Mouse (Mus musculus) ZHBTc4 (cell line): ENCODE results near the gene Igfbp2.

Experiments used
- DNase-seq: peaks from one replicate; pipeline ENCODE4 v3.0.0-alpha.2; 2011; ENCODE audit warnings: low read depth, low spot score

Igfbp2 gene

DNA sequence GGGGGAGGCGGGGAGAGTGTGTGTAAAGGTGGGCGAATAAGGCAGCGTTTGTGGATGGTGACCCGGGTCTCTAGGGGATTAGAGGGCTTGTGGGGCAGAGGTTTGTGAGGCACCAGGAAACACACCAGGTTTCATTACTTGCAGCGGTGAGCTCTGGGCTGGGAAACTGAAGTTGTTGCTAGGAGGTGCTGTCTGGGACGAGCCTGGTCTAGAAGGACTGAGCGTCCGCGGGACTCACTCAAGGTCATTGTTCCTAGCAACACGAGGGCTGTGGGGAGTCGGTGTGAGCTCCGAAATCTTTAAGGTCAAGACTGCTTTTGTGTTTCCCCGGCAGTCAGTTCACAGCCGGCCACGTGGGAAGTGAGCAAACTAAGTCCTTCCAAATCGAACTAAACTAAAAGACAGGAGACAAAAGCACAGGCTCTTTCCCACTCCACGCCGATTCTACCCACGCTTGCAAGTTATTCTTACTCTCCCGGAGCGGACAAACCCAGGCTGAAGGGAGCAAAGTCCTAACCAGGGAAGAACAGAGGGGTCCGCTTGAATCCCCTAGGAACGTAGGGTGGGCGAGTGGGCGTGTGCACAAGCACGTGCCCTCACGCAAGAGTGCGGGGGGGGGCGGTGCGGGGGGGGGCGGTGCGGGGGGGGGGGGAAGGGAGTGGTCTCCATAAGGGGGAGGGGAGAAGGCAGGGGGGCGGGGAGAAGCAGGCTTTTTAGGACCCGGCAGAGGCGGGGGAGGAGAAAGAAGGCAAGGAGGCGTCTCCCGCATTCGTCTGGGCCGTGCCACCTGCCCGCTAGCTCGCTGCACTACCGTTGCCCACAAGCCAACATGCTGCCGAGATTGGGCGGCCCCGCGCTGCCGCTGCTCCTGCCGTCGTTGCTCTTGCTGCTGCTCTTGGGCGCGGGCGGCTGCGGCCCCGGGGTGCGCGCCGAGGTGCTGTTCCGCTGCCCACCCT is at the start of gene Igfbp2:
Gene Igfbp2 (plus strand): TSS at position 753 of the 956 bp plus-strand sequence.
- peak; percentile 95 for DNase-seq

DNA sequence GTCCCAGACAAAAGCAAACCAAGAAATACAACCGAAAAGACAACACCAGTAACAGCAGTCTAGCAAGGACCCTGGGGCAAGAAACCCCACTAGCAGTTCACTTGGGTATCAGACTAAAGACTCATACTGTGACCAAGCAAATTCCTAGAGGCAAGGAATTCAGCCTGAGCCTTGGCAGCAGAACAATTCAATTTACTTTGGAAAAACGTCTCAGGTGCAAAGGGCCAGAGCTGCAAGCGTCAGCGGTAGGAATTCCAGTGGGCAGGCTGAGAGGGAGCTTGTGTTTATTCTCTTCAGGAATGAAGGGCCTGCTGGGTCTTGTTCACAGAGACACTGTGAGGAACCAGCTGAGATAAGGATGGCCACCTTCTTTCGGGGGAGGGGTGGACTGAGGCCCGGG is 45.5 kb upstream of the Igfbp2 start:
- peak; percentile 80 for DNase-seq

DNA sequence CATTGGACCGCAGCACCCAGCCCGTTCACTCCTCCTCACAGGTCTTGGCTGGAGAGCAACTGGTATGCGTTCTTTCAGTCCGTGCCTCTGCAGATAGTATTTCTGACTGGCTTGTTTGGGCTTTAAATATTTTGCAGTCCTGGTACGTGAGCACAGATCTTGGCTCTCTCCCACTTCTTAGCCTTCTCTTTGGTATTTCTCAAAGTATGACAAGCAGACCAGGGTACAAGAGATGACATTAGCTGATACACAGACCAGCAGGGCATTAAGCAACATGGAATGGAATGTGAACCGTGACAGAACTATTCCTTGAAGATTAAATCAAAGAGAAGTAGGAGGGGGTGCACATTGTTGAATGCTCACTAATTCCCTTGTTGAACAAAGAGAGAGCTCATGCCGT is 43.6 kb upstream of the Igfbp2 start:
- DNase-seq: no peak

DNA sequence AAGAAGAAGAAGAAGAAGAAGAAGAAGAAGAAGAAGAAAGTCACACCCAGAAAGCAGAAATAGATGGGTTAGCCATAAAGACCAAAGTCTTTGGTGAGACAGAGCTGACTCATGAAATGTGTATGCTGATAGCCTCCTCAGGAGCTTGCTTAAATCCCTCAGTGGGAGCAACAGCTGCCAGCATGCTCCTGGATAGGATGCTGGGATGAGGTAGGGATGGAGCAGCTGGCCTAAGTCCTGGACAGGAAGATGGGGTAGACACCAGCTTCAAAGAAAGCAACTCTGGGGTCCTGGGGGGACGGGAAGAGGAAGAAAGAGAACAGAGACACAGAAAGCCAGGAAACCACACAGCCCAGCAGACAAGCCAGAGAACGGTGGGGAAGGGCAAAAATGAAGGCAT is 41.0 kb upstream of the Igfbp2 start:
- no peak for DNase-seq

DNA sequence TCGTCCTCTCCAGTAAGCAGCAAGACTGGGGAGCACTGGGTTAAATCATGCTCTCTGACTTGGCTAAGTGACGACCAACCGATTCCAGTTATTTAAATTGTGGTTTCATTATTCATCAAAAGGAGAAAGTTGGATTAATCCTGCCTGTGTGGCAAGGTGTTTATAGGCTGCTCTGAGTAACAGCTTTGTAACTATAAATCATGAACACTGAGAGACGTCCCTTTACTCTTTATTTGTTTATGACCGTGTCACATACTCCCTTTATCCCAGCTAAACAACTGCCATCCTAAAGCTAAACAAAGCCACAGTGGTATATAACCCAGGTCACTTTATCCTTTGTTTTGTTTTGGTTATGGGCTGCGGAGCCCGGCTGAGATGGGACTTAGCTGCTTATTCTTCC is 40.3 kb upstream of the Igfbp2 start:
- DNase-seq: no peak

DNA sequence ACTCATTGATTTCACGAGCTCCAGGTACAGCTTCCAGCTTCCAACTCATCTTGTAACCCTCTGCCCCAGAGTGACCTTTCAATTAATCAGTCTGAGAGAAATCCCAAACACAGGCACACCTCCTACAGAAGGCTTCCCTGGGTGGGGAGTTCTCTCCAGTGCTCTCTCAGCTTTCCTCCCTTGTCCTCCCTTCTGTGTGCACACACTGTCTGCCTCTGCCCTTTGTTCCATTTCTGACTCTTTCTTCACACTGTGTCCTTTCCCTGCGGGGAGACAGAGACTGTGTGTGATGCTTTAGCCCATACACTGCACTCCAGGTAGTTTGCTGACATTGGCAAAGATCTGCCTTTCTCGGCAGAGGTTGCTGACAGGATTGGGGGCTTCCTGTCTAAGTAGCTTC is 33.6 kb upstream of the Igfbp2 start:
- DNase-seq: peak; percentile 23

DNA sequence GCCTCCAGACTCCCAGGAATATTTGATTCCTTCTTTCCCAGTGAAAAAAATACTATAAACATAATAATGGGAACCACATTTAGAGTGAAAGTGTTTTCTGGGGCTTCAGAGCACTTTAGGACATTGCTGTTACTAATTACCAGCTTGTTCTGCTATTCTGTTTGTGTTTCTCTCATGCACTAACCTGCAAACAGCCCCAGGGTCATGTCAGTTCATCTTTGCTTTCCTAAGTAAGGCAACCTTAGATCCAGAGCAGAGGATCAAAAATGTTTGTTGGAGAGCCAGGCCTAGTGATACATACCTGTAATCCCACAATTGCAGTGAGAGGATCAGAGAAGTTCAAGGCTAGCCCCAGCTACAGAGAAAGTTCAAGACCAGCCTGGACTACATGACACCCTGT is 32.6 kb upstream of the Igfbp2 start:
- no peak for DNase-seq

DNA sequence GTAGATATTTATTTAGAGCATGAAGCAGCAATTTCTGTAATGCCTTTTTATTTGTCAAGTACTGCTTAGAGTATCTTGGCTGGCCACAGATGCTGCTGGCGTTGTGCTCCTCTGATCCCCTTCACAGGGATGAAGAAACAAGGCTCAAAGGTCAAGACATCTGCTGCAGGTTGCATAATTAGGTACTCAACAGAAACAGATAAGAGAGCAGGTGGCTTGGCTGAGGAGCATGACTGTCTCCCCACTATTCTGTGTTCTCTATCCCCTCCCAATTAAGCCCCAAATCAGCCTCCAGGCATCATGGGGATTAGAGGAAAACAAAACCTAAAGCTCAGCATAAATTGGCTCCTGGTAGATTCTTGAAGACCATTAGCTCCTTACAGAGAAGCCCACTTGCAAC is 32.0 kb upstream of the Igfbp2 start:
- no peak for DNase-seq

DNA sequence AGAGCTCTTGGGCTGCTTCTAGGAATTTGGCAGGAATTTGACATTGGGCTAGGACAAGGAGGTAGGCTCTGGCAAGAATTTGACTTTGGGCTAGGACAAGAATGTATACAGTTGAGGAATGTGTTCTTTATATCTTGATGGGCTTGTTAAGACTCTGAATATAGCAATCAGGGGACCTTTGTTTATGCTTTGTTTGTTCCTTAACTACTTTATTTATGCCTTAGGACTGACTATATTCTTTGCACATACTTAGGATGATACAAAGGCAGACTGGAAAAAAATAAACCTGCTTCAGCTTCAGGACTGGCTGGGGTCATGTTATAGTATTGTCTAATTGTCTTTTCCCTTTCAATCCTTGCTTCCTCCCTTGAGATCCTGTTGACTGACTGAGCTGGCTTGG is 31.1 kb upstream of the Igfbp2 start:
- peak; percentile 96 for DNase-seq

DNA sequence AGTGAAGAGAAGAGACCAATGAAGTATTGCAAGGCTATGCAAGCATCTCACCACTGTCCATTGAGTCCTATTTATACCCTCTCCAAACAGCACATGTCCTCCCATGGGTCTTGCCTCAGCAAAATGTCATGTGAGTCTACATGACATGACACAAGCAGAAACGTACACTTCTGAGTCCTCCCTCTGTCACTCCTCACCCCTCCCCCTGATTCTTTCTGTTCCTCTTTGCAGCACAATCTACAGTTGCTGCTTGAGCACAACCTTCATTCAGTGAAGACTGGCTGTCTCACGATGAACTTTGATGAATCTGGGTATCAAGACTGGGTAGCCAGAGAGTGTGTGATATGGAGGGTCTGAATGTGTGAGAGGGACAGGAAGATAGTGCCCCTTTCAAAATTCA is 28.2 kb upstream of the Igfbp2 start:
- no peak for DNase-seq

DNA sequence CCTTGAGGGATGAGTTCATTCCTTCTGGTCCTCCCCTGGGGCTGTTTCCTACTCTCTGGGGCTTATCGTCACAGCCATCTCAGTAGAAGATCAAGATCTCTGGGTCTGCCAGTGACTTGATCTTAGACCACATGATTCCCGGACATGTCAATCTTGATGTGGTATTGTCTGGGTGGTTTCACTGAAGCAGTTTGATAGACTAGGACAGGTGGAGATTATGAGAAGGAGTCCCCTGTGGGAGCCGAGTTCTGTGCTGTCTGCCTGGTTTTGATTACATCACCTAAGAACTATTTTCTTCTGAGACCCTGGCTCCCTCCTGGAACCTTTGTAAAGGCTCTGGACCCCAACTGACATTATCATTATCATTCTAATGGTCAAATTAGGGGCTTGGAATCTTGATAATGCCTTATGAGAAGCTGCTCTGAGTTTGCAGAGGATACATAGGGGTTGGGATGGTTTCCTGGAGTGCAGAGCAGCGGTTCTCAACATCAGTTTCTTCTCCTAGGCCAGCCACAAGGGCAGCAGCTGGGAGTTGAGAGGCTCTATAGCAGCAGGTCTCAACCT is 27.1 kb upstream of the Igfbp2 start:
- peak; percentile 59 for DNase-seq

DNA sequence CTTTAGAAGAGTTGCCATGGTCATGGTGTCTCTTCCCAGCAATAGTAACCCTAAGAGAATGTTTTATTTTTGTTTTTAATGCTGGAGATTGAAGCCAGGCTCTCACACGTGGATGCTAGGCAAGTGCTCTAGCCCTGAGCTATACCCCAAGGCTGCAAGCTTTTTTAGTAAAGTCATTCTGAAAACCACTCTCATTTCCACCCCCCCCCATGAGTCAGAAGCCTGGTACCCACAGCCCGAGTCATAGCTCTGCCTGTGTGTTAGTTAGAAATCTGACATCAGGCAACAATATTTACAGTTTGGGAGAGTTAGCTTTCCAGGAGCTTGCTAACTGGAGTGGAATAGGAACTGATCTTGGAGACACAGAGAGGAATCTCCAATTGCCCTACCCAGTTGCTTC is 25.9 kb upstream of the Igfbp2 start:
- DNase-seq: no peak

DNA sequence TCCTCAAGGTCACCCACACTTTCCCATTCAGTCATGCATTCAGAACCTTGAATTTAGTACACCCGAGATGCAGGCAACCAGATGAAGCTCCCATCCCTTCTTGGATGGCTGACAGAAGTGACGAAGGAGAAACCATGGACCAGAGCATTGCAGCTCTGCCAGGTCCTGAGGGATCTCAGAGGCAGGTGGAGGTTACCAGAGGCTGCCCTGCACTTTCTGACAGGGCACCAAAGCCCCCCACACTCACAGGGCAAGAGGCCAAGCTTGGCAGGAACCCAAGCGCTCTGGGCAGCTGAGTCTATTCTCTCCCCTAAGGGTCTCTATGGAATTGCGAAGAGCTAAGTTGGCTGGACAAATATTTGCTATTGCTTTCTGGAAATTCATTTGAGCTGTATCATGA is 20.3 kb upstream of the Igfbp2 start:
- no peak for DNase-seq

DNA sequence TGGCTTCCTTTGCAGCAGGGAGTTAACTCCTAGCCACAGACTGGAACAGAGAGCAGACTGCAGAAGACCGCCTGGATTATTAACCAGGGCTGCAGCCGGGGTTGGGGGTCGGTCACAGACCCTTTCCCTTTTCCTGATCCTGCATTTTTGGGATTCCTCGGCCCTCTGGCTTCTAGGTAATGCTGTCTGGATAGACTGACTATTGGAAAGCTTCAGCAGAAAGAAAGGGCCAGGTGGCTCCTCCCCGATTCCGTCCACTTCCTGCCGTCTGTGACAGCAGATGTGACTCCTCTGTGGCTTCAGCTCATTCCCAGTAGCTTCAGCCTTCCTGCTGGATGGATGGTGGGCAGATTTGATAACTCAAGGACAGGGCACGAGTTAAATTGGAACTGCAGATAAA is 19.3 kb upstream of the Igfbp2 start:
- DNase-seq: peak; percentile 71

DNA sequence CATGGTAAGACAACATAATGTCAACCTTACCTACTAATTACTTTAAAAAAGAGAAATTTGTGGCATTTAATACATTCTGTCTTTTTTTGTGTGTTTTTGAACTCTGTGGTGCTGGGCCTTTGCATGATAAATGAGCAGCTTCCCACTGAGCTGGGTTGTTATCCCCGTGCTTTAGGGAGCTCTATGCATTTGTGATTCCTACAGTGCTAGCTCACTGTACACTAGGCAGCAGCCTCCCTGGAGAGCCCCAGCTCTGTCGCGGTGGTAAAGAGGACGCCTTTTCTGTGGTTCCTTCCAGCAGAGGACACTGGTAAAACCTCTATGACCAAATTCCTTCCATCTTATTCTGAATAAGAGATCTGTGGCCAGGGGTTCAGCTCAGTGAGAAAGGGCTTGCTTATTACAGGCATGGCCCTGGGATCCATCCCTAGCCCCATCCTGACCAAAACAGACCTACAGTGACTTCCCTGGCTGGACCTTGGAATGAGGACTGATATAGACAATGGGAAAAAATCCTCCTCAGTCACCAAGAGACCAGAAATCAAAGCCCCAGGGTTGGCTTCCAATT is 18.7 kb upstream of the Igfbp2 start:
- DNase-seq: no peak

DNA sequence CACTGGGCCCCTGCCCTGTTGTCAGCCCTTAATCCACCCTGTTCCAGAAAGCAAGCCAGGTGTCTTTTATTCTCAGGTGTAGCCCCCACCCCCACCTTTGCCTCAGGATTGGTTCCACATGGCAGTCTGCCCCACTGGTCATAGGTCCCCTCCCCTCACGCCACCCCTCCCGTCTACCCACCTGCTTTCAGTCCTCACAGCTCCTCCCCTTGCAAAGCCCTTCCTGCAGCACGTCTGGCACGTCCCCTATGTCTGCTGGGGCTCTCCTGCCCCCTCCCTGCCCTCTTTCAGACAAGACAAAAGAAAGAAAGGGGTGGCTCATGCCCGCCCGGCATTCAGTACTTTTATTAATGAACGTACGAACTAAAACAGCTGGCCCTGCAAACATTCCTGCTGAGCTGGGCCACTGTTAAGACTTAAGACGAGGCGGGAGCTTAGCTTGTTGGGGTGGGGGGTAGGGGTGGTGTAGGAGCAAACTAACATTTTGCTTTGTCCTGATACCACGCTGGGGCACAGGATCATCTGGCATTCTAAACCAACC is 18.2 kb upstream of the Igfbp2 start:
- peak; percentile 95 for DNase-seq

DNA sequence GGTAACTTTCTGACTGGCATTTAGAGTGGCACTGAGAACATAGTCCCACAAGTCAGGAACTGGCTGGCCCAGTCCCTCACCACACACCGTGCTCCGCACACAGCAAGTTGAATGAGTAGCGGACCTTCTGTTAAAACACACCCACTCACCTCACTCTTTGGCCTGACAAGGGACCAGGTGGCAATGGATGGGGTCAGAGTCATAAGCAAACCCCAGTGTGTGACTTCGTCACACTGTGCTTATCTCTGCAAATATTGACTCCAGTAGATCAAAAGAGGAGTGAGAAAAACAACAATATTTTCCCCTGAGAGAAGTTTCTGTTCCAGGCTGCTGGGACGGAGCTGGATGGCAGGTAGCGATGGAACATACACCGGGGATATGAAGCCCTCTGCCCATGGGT is 15.0 kb upstream of the Igfbp2 start:
- DNase-seq: no peak

DNA sequence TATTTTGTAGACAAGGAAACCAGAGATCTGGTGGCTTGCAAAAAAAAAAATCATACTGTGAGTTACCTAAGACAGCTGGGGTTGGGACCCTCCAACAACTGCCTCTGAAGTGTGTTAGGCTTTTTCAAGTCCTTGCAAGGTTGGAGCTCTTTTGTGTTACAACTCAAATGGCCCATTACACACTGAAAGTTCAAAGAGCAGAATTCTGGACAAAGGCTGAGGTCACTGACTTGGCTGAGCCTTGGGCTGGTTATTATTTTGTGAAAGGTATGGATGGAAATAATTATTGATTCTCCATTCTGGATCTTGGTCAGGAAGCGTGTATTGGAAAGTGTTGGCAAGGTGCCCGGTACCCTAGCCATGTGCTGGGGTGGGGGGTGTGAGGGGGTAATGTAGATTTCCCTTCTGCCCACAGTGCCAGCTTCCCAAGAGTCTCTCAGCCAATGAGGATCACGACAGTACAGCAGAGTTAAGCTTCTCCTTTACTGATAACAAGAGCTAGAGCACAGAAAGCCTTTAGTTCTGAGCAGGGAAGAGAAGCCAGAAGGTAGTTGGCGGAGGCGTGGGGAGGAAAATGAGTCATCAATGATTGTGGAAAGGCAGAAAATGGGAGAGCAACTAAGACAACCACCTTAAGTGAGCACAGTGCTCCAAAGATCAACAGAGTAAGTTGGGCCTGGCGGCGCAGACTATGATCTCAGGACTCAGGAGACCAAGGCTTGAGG is 14.2 kb upstream of the Igfbp2 start:
- no peak for DNase-seq

DNA sequence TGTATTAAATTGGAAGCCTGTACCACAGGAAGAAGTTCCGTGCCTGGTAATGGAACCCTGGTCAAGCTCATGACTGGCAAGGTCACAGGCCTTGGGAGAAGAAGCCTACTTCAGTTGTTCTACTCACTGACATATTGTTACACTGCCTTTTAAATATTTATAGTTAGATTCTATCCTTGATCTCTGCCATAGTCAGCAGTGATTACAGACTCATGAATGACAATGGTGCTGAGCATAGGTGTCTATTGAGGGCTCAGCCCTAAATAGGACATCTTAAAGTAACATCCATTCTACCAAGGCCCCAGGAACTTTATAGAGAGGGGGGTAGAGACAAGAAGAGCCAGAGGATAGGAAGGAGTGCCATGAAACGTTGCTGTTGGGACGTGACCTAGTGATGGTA is 13.2 kb upstream of the Igfbp2 start:
- peak; percentile 79 for DNase-seq

DNA sequence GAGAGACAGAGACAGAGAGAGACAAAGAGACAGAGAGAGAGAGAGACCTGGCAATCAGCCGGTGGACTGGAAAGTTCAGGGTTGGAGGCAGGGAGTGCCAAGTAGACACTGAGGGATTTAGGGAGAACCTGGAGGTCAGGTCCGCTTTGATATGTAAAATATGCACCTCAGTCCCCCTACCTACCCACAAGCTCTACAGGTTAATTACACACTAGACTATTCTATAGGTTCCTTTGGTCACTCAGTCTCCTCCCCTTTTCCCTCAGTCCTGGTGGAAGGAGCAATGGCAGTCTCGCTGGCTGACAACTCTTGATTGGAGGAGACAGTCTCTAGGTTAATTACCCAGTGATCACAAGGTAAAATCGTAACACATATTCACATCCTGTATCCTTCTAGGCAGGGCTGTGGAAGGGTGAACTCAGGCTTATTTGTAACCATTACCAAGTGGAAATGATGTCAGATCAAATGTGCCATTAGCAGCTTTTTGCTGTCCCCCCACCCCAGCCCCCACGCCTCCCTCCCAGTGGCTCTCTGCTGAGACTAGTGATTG is 11.1 kb upstream of the Igfbp2 start:
- peak; percentile 46 for DNase-seq

DNA sequence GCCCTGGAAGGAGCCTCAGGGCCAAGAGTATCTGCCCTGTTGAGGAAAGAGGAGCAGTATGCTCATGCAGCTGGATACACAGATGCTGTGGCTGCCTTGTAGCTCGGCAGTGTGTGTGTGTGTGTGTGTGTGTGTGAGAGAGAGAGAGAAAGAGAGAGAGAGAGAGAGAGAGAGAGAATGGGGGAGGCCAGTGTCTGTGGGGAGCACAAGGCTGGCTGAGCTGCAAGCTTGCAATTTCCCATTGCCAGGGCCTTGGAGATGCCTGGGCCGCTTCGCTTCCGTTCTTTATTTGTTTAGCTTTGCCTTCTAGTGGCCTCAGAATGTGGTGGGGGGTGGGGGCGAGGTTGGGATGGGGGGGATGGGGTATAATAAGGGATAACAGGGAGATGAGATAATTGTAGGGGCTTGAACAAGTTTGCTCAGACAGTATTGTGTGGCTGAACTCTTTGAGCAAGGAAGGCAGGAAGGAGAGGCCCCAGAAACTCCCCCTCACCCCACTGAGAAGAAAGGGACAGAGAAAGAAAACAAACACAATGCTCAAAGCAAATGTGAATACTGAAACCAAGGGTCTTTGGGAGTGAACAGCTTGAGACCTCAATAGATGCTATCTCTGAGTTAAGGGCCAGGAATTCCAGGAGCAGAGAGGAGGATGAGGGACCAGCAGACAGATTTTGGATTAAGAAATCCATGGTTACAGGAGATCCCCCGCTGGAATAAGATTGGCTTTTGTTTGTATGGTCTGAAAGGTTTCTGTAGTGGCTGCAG is 10.5 kb upstream of the Igfbp2 start:
- no peak for DNase-seq
